Mouse (Mus musculus): ENCODE results near the gene Stard10. TPM values are rescaled to one million over a fixed set of nuclear protein-coding genes. Genes with fewer than 3 reads are reported as not detected.

Gene Stard10
- polyA plus RNA-seq, 1 experiment from 2014 or later, result 30.0 TPM

DNA sequence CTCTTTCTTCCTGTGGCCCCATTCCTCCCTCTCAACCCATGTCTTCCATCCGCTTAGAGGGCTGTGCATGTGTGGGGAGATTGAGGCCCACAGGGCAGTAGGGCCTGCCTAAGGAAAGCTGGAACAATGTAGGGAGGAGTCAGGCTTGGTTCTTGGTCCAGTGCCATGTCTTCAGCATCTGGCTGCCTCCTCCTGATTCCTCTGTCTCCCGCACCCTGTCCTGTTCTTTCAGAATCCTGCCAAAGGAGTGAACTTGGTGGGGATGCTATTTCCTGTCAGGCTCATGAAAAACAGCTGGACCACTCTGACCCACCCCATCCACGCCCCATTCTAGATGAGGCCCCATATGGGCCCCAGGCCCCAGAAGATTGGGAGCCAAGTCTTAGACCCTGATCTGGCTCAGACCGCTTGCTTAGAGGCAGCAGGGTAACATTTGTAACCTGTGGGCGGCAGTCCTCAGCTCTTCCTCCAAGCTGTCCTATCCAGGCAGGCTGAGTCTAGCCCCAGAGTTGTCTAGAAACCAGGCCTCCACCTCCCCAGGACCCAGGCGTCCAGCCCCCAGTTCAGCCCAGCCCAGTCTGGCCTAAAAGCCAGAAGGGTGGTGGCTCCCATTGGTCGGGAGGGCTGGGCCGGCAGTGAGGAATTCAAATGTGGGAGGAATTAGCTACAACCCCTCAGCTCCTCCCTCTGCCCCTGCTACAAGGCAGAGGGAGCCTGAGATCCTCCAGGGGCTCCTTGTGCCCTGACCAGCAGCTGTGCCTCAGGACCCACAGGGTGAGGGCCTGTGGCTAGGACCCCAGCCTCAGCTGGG, 77.0 kb downstream of the Stard10 start:
- no peaks in the 10 kb centered on the region for H3K27me3 ChIP-seq
- WGBS, result 22% methylated on average over 8 of the region's 8 CpGs
- H3K4me2 ChIP-seq, result peak overlapping the region; percentile 44
- H3K9me3 ChIP-seq, result no peaks in the 10 kb centered on the region
- H3K4me3 ChIP-seq, result peak overlapping the region; percentile 44
- peaks cover 46% of the 10 kb centered on the region for H3K4me1 ChIP-seq
- H3K27ac ChIP-seq, result peak overlapping the region; percentile 96
- ATAC-seq (ENCODE audit: insufficient number of reproducible peaks, low FRiP score, low TSS enrichment, low read depth), result peak; percentile 90
- peaks cover 31% of the 10 kb centered on the region for H3K36me3 ChIP-seq
- peak overlapping the region; percentile 51 for H3K9ac ChIP-seq

DNA sequence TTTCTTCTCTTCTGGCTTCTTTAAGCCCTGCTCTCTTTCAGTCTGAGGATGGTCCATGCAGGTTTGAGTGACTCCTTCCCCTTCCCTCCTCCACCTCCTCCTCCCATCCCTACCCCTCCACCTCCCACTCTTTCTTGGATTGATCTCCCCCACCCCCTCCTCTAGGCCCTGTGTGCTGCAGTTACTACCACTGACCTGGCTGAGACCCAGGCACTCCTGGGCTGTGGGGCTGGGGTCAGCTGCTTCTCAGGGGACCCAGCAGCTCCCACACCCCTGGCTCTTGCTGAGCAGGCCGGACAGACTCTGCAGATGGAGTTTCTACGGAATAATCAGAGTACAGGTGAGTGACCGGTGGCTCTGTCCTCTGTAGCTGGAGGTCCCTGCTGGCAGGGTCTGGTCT, 77.7 kb downstream of the Stard10 start:
- no peak for ATAC-seq (ENCODE audit: insufficient number of reproducible peaks, low FRiP score, low TSS enrichment, low read depth)
- Histone ChIP-seq H3K4me1 (peaks cover 46% of the 10 kb centered on the region), H3K4me2 (peak overlapping the region; percentile 44)

DNA sequence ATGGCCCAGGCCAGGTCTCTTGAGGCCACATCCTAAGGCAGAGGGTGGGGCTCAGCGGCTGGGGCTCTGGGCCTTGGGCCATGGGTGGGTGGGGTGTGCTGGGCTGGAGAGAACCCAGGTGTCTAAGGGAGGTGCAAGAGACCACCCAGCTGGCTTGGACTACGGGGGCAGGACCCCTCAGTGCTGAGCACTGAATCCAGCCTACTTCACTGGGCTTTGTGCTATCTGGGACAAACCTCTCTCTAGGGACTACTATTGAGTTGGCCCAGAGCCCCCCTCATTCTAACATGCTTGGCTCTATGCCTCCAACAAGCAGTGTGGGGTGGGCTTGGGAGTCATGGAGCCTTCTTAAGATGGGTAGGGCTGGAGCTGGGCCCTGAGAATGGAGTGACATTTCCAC, 78.6 kb downstream of the Stard10 start:
- Histone ChIP-seq H3K9ac (no peak overlapping the region), H3K36me3 (peaks cover 39% of the 10 kb centered on the region), H3K4me1 (peaks cover 46% of the 10 kb centered on the region), H3K27me3 (no peaks in the 10 kb centered on the region), H3K4me3 (peak overlapping the region; percentile 44), H3K4me2 (peak overlapping the region; percentile 44), H3K27ac (peak overlapping the region; percentile 96), H3K9me3 (no peaks in the 10 kb centered on the region)
- ATAC-seq (ENCODE audit: insufficient number of reproducible peaks, low FRiP score, low TSS enrichment, low read depth), result no peak
- 49% methylated on average over 2 of the region's 2 CpGs for WGBS

More for the DNA sequence above, 77.7 kb downstream of the Stard10 start:
- Histone ChIP-seq H3K9ac (peak overlapping the region; percentile 51), H3K4me3 (peak overlapping the region; percentile 44), H3K36me3 (peaks cover 36% of the 10 kb centered on the region), H3K9me3 (no peaks in the 10 kb centered on the region), H3K27ac (peak overlapping the region; percentile 96), H3K27me3 (no peaks in the 10 kb centered on the region)
- 45% methylated on average over 3 of the region's 3 CpGs for WGBS

Other genes with a start within 250 kb of the Stard10 start
- 17.4 and 18.4 TPM in 2 replicates for gene Fchsd2, start 224.2 kb upstream of the Stard10 start, polyA plus RNA-seq (2015; fragmentation: Nextera tagmentation; extraction: Ambion mirVana)
- 17.1 and 19.4 TPM in 2 replicates for gene Atg16l2, start 14.8 kb upstream of the Stard10 start, polyA plus RNA-seq (2015; fragmentation: Nextera tagmentation; extraction: Ambion mirVana)
- 85.0 and 85.6 TPM in 2 replicates for gene Arap1, start 31.0 kb downstream of the Stard10 start, polyA plus RNA-seq (2015; fragmentation: Nextera tagmentation; extraction: Ambion mirVana)
- 3.6 and 12.5 TPM in 2 replicates for gene Gm45837, start 93.8 kb downstream of the Stard10 start, polyA plus RNA-seq (2015; fragmentation: Nextera tagmentation; extraction: Ambion mirVana)
- gene Pde2a, start 104.6 kb downstream of the Stard10 start, polyA plus RNA-seq (2015; fragmentation: Nextera tagmentation; extraction: Ambion mirVana), result 13.6 and 14.5 TPM in 2 replicates